Mouse (Mus musculus) bone marrow, adult 2 months (tissue): ENCODE results near the gene Bcl2a1d. TPM values are rescaled to one million over a fixed set of nuclear protein-coding genes. Genes with fewer than 3 reads are reported as not detected.
"Not testable (repeated sequence)": the region's sequence is repeated elsewhere in the genome, so short reads cannot be mapped to it uniquely, and the experiment has no call there.

Source experiments
- H3K27ac ChIP-seq: fragments of 200-500 bp; 2 replicates; pipeline ENCODE4 v1.5.1; 2012; ENCODE audit warnings: low read depth, mild to moderate bottlenecking, control low read depth, inconsistent platforms, low read length; ENCODE audit not compliant: control insufficient read depth, poor library complexity, insufficient read depth
- H3K4me1 ChIP-seq: fragments of 200-500 bp; 2 replicates; pipeline ENCODE4 v1.6.1; 2011; ENCODE audit warnings: low read length; ENCODE audit not compliant: control insufficient read depth, insufficient read depth
- H3K4me3 ChIP-seq: fragments of 200-500 bp; replicated peaks from 2 replicates; pipeline ENCODE3; 2011; ENCODE audit warnings: mild to moderate bottlenecking, low read depth, low read length, control low read depth; ENCODE audit not compliant: control insufficient read depth
- CTCF ChIP-seq: fragments of 200-500 bp; IDR thresholded peaks from 2 replicates; pipeline ENCODE4 v1.5.1; 2011; ENCODE audit warnings: low read length, control low read depth; ENCODE audit not compliant: control insufficient read depth, insufficient read depth
- POLR2A ChIP-seq: fragments of 200-500 bp; IDR thresholded peaks from 2 replicates; pipeline ENCODE4 v1.6.1; 2011; ENCODE audit warnings: low read depth, mild to moderate bottlenecking, control low read depth, low read length, borderline replicate concordance; ENCODE audit not compliant: control insufficient read depth
- WGBS: fragments of 180-500 bp; shearing (Covaris S2); methylation state at CpG from one replicate; pipeline ENCODE4 v1.1.7; 2018; 5-methylcytosine and 5-hydroxymethylcytosine counted together
- polyA plus RNA-seq: library from polyadenylated mRNA; stranded (reverse); fragments of >200 nt; gene quantifications from 2 replicates; pipeline ENCODE4 v1.2.4, GENCODE M21; 2011; ENCODE audit warnings: low replicate concordance; ENCODE audit not compliant: missing spikeins, insufficient read depth, insufficient read length

The Bcl2a1d gene
- polyA plus RNA-seq, 1 experiment: not detected

- not testable (repeated sequence) for H3K27ac ChIP-seq, H3K4me1 ChIP-seq, H3K4me3 ChIP-seq
- 80% methylated on average over 5 of the region's 5 CpGs for WGBS
Observed at GRCm38 (mm10) chr9:88714515-88714914, 17.2 kb downstream of the Bcl2a1d start.

- not testable (repeated sequence) for H3K4me1 ChIP-seq, H3K4me3 ChIP-seq, H3K27ac ChIP-seq
- WGBS: 82% methylated on average over 3 of the region's 3 CpGs
Observed at GRCm38 (mm10) chr9:88712164-88712749, 19.5 kb downstream of the Bcl2a1d start.

- not testable (repeated sequence) for H3K4me1 ChIP-seq, H3K27ac ChIP-seq, H3K4me3 ChIP-seq
- WGBS: 83% methylated on average over 4 of the region's 5 CpGs
Observed at GRCm38 (mm10) chr9:88710910-88711438, 20.7 kb downstream of the Bcl2a1d start.

- not testable (repeated sequence) for H3K4me1 ChIP-seq, H3K4me3 ChIP-seq, H3K27ac ChIP-seq
- 79% methylated on average over 2 of the region's 2 CpGs for WGBS
Observed at GRCm38 (mm10) chr9:88710439-88710838, 21.3 kb downstream of the Bcl2a1d start.

GRCm38 (mm10) chr9:88709794-88710193 is 21.9 kb downstream of the Bcl2a1d start:
- H3K4me1 ChIP-seq, H3K27ac ChIP-seq, H3K4me3 ChIP-seq: not testable (repeated sequence)
- WGBS: 22% methylated on average over 5 of the region's 5 CpGs

- H3K4me1 ChIP-seq: no peaks in the 10 kb centered on the region; the same call in 1 of the 2 replicates
- TF ChIP-seq POLR2A (no peak), CTCF (no peak)
- 71% methylated on average over 6 of the region's 6 CpGs for WGBS
- no peak overlapping the region for H3K27ac ChIP-seq
- no peak overlapping the region for H3K4me3 ChIP-seq
Observed at GRCm38 (mm10) chr9:88709304-88709703, 22.4 kb downstream of the Bcl2a1d start.

- H3K4me3 ChIP-seq: no peak overlapping the region
- H3K27ac ChIP-seq: no peak overlapping the region
- TF ChIP-seq POLR2A (no peak), CTCF (no peak)
- H3K4me1 ChIP-seq: no peaks in the 10 kb centered on the region; the same call in 1 of the 2 replicates
- WGBS: 76% methylated on average over 4 of the region's 4 CpGs
Observed at GRCm38 (mm10) chr9:88706700-88707099, 25.0 kb downstream of the Bcl2a1d start.

- not testable (repeated sequence) for H3K27ac ChIP-seq, H3K4me1 ChIP-seq, H3K4me3 ChIP-seq
- WGBS: 70% methylated on average over 8 of the region's 8 CpGs
Observed at GRCm38 (mm10) chr9:88705157-88705556, 26.6 kb downstream of the Bcl2a1d start.

GRCm38 (mm10) chr9:88698746-88699145 is 33.0 kb downstream of the Bcl2a1d start:
- H3K4me3 ChIP-seq, H3K27ac ChIP-seq, H3K4me1 ChIP-seq: not testable (repeated sequence)
- no CpG with 5 or more reads among the region's 2 CpGs for WGBS

- not testable (repeated sequence) for H3K27ac ChIP-seq, H3K4me1 ChIP-seq, H3K4me3 ChIP-seq
- 66% methylated on average over 2 of the region's 2 CpGs for WGBS
Observed at GRCm38 (mm10) chr9:88691307-88691706, 40.4 kb downstream of the Bcl2a1d start.

- H3K4me1 ChIP-seq, H3K4me3 ChIP-seq, H3K27ac ChIP-seq: not testable (repeated sequence)
- WGBS: 83% methylated on average over 3 of the region's 3 CpGs
Observed at GRCm38 (mm10) chr9:88689451-88689850, 42.3 kb downstream of the Bcl2a1d start.

GRCm38 (mm10) chr9:88686719-88687118 is 45.0 kb downstream of the Bcl2a1d start:
- not testable (repeated sequence) for H3K4me3 ChIP-seq, H3K27ac ChIP-seq, H3K4me1 ChIP-seq
- WGBS: 95% methylated on average over 1 of the region's 1 CpGs
